Mouse (Mus musculus) forebrain, embryonic 11.5 days (tissue): ENCODE data around the gene Tmx4. TPM values are rescaled to one million over a fixed set of nuclear protein-coding genes. Genes with fewer than 3 reads are reported as not detected.
"Not testable (repeated sequence)": the region's sequence is repeated elsewhere in the genome, so short reads cannot be mapped to it uniquely, and the experiment has no call there.

Source experiments
- ATAC-seq: fragments of 200-750 bp; cut with Nextera tagmentation; replicated peaks from 2 replicates; pipeline ENCODE4 v1.8.0; 2017; ENCODE audit warnings: moderate TSS enrichment; ENCODE audit not compliant: low FRiP score
- DNase-seq: peaks from one replicate; pipeline ENCODE4 v3.0.0-alpha.2; 2017; ENCODE audit warnings: low spot score
- H3K27ac ChIP-seq: fragments of 300-500 bp; sonication (generic); 2 replicates; pipeline ENCODE4 v1.5.1; 2014; ENCODE audit warnings: low read depth, low read length
- H3K27me3 ChIP-seq: fragments of 300-500 bp; sonication (generic); 2 replicates; pipeline ENCODE4 v1.6.1; 2014; ENCODE audit warnings: mild to moderate bottlenecking, low read length, mixed read lengths; ENCODE audit not compliant: control insufficient read depth, insufficient read depth
- H3K36me3 ChIP-seq: fragments of 300-500 bp; sonication (generic); 2 replicates; pipeline ENCODE4 v1.6.1; 2014; ENCODE audit warnings: mild to moderate bottlenecking, low read length, moderate library complexity, mixed read lengths; ENCODE audit not compliant: control insufficient read depth, insufficient read depth
- H3K4me1 ChIP-seq: fragments of 300-500 bp; sonication (generic); replicated peaks from 2 replicates; pipeline ENCODE4 v1.6.1; 2014; ENCODE audit warnings: low read length, mixed read lengths; ENCODE audit not compliant: control insufficient read depth, insufficient read depth
- H3K4me2 ChIP-seq: fragments of 300-500 bp; sonication (generic); 2 replicates; pipeline ENCODE4 v1.6.1; 2014; ENCODE audit warnings: low read depth, mild to moderate bottlenecking, low read length, moderate library complexity, mixed read lengths; ENCODE audit not compliant: severe bottlenecking
- H3K4me3 ChIP-seq: fragments of 300-500 bp; sonication (generic); 2 replicates; pipeline ENCODE4 v1.5.1; 2014; ENCODE audit warnings: low read depth, low read length
- H3K9ac ChIP-seq: fragments of 300-500 bp; sonication (generic); 2 replicates; pipeline ENCODE4 v1.6.1; 2014; ENCODE audit warnings: low read length
- H3K9me3 ChIP-seq: fragments of 300-500 bp; sonication (generic); 2 replicates; pipeline ENCODE4 v1.6.1; 2016; ENCODE audit warnings: low read length, mixed read lengths; ENCODE audit not compliant: control insufficient read depth
- WGBS: fragments of 180-500 bp; shearing (Covaris S2); extraction: QIAGEN DNeasy Blood & Tissue Kit; methylation state at CpG from one replicate; pipeline ENCODE4 v1.1.7; 2014; 5-methylcytosine and 5-hydroxymethylcytosine counted together
- polyA plus RNA-seq: library from polyadenylated mRNA; unstranded; fragments of >200 nt; fragmentation: Nextera tagmentation; extraction: Ambion mirVana; gene quantifications from 2 replicates; pipeline ENCODE4 v1.2.1, GENCODE M21; 2014

Gene Tmx4
- polyA plus RNA-seq, 1 experiment from 2014 or later = 50.6 TPM

DNA sequence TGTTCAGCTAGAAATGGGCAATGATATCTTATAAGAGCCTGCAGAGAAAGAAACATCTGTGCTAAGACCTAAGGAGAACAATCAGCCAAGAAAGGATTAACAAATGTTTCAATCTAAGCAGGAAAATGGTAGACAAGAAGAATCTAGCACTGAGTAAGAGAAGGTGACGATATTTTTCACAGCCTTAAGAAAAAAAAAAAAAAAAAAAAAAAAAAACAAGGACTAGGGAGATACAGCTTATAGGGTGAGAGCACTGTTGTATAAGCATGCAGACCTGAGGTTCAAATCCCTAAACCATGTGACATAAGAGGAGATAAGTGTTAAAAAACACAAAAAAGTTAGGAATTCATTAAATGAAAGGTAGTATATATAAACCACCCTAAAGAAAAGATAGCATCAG lies 3.5 kb downstream of the Tmx4 start:
- Histone ChIP-seq H3K4me2 (no peak overlapping the region), H3K36me3 (no peaks in the 10 kb centered on the region), H3K27ac (no peak overlapping the region), H3K27me3 (no peaks in the 10 kb centered on the region), H3K9me3 (no peaks in the 10 kb centered on the region), H3K9ac (no peak overlapping the region), H3K4me3 (no peak overlapping the region), H3K4me1 (no peaks in the 10 kb centered on the region; the same call in 1 of the 2 replicates)
- ATAC-seq = no peak
- DNase-seq = no peak
- 77% methylated on average over 1 of the region's 1 CpGs for WGBS

DNA sequence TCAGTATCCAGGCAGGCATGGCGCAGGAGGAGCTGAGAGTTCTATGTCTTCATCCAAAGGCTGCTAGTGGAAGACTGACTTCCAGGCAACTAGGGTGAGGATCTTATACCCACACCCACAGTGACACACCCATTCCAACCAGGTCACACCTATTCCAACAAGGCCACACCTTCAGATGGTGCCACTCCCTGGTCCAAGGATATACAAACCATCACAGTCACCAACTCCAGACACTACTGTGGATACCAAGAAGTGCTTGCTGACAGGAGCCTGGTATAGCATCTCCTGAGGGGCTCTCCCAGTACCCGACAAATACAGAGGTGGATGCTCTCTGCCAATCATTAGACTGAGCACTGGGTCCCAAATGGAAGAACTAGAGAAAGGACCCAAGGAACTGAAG lies 15.4 kb downstream of the Tmx4 start:
- not testable (repeated sequence) for DNase-seq, H3K27me3 ChIP-seq, H3K27ac ChIP-seq, H3K4me2 ChIP-seq, H3K9me3 ChIP-seq, H3K4me1 ChIP-seq, H3K4me3 ChIP-seq, ATAC-seq, H3K9ac ChIP-seq, H3K36me3 ChIP-seq
- 90% methylated on average over 1 of the region's 2 CpGs for WGBS

DNA sequence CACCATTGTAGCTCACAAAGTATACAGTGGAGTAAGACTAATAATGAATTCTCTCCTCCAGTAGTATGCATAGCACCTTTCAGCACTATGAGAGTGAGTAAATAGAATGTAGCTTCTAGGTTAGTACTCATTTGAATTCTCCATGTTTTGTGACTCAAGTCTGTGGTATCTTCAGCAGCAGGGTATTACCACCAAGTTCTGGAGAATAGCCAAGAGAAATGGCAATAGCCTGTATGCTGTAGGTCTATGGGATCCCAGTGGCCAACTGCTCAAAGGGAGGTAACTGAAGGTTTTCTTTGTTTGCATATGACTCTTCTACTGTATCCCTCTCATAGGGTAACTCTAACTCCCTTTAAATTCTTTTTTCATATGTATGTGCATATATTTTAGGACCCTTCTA lies 39.0 kb downstream of the Tmx4 start:
- Histone ChIP-seq H3K4me1 (no peaks in the 10 kb centered on the region), H3K27me3 (no peaks in the 10 kb centered on the region), H3K9me3 (no peaks in the 10 kb centered on the region), H3K36me3 (peaks cover 4% of the 10 kb centered on the region; the same call in 1 of the 2 replicates), H3K9ac (no peak overlapping the region), H3K4me2 (no peak overlapping the region), H3K27ac (no peak overlapping the region), H3K4me3 (no peak overlapping the region)
- DNase-seq (no peak), ATAC-seq (no peak)

DNA sequence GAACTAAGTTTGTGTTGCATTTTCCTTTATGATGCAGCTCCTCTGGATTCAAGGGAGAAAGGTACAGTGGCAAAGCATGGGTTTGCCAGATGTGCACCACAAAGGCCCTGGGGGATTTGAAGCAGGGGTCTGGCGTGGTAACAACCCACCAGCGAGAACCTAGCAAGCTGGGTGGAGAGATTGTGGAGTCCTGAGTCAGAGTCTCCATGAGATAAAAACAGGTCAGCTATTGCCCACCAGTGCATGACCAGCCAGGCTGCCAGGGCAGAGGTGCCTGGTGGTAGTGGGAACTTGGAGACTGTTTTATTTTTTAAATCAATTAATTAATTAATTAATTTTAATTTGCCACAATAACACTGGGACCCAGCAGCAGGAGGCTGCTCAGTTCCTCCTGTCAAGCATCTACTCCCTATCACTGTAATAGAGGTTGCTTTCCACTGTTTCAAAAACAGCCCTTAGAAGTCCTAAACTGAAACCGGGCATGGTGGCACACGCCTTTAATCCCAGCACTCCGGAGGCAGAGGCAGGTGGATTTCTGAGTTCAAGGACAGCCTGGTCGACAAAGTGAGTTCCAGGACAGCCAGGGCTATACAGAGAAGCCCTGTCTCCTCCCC lies 52.8 kb downstream of the Tmx4 start:
- no peak for DNase-seq
- Histone ChIP-seq H3K4me1 (no peaks in the 10 kb centered on the region), H3K4me2 (no peak overlapping the region), H3K4me3 (no peak overlapping the region), H3K27me3 (no peaks in the 10 kb centered on the region), H3K36me3 (no peaks in the 10 kb centered on the region), H3K9me3 (no peaks in the 10 kb centered on the region), H3K9ac (no peak overlapping the region), H3K27ac (no peak overlapping the region)
- 87% methylated on average over 6 of the region's 6 CpGs for WGBS
- no peak for ATAC-seq

DNA sequence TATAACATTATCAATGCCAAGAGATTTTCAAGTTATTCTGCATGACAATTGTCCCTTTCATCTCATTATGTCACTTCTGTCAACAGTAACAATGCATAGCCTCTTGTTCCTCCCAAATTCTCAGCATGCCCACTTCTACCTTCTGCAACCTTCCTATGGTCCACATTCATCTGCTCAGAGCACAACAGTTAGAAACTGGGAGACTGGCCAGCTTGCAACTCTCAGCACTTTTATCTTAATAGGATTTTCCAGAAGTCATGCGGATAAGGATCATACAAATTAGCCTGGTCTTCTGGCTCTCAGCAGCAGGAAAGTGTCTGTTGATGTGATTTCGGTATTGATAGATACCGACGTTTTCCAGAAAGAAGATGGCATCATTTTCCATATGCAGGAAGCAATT lies 58.7 kb downstream of the Tmx4 start:
- WGBS = 59% methylated on average over 4 of the region's 4 CpGs
- H3K9me3 ChIP-seq = no peaks in the 10 kb centered on the region
- H3K9ac ChIP-seq = no peak overlapping the region
- no peaks in the 10 kb centered on the region for H3K36me3 ChIP-seq
- no peak overlapping the region for H3K27ac ChIP-seq
- DNase-seq = no peak
- H3K4me2 ChIP-seq = no peak overlapping the region
- H3K27me3 ChIP-seq = no peaks in the 10 kb centered on the region
- H3K4me3 ChIP-seq = no peak overlapping the region
- H3K4me1 ChIP-seq = no peaks in the 10 kb centered on the region
- ATAC-seq = no peak

DNA sequence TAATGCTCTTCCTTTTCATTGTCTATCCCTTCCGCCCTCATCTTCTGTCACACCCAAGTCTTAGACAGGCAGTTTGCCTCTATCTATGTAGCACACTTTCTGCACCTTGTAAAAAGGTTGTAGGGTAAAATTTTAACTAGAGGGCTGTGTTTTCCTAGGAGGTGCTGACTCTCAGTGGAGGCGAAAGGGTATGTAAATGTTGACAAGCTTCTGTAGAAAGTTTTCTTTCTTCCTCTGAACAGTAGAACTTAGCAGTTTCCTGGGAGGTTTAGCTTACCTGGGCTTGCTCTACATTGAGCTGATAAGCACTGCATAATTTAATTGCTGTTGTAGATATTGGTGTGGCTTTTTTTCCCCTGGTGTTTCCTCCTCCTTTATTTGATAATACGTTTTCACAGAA lies 84.5 kb downstream of the Tmx4 start:
- H3K9me3 ChIP-seq = no peaks in the 10 kb centered on the region; the same call in 1 of the 2 replicates
- H3K4me3 ChIP-seq = no peak overlapping the region
- no peaks in the 10 kb centered on the region for H3K36me3 ChIP-seq
- no peaks in the 10 kb centered on the region for H3K27me3 ChIP-seq
- no peak overlapping the region for H3K4me2 ChIP-seq
- 92% methylated on average over 3 of the region's 3 CpGs for WGBS
- no peak overlapping the region for H3K27ac ChIP-seq
- DNase-seq (no peak), ATAC-seq (no peak)
- no peak overlapping the region for H3K9ac ChIP-seq
- no peaks in the 10 kb centered on the region for H3K4me1 ChIP-seq

DNA sequence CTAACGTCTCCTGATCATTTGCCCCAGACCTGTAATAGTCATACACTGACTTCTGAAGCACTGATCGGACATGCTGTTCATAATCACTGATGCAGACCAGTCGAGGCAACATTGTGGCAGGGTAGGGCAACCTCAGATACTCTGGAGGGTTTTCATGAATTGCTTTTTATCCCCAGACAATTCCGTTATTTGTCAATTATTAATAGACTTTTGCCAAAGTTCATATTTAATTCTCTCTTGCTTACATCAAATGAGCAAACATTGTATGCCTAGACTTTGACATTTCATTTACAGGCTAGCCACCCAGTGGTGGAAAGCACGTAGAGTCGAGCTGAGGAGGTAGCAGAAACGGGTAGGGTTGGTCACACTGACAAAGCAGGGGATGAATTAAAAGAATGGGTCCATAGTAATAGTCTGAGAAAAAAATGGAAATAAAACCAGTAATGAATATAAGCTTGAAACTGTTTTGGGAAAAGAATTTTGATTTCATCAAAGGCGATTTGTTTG lies 89.7 kb downstream of the Tmx4 start, which contains the start of gene Hao1:
Gene Hao1 (minus strand): TSS at position 148 of the 507 bp plus-strand sequence.
- no peak within 1 kb of the TSS for H3K4me3 ChIP-seq
- no peak within 1 kb of the TSS for H3K9ac ChIP-seq
- H3K4me2 ChIP-seq = no peak within 1 kb of the TSS
- H3K36me3 ChIP-seq = no peaks in the 10 kb centered on the region
- DNase-seq (no peak), ATAC-seq (no peak)
- WGBS = 91% methylated on average over 8 of the region's 8 CpGs
- no peak within 1 kb of the TSS for H3K27ac ChIP-seq
- H3K4me1 ChIP-seq = no peaks in the 10 kb centered on the region
- no peaks in the 10 kb centered on the region for H3K9me3 ChIP-seq
- no peaks in the 10 kb centered on the region for H3K27me3 ChIP-seq

DNA sequence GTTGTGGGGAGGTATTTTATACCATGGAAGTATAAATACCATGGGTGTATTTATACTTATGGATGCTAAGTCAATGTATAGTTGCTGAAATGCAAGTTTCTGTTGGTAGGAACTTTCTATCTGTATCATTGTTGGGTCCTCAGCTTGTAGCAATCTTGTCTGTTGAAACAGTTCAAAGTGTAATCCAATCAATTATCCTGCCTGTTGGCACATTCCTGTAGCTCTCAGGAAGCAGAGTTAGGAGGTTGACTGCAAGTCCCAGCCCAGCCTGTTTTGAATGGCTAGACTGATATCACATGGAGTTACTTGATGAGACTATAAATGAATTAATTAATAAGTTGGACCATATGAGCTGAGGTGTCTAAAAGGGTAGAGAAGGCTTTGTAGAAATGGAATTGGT lies 91.6 kb downstream of the Tmx4 start:
- Histone ChIP-seq H3K27ac (no peak overlapping the region), H3K9me3 (no peaks in the 10 kb centered on the region), H3K36me3 (no peaks in the 10 kb centered on the region), H3K4me3 (no peak overlapping the region), H3K9ac (no peak overlapping the region), H3K4me2 (no peak overlapping the region), H3K27me3 (no peaks in the 10 kb centered on the region), H3K4me1 (no peaks in the 10 kb centered on the region)
- ATAC-seq (no peak), DNase-seq (no peak)

DNA sequence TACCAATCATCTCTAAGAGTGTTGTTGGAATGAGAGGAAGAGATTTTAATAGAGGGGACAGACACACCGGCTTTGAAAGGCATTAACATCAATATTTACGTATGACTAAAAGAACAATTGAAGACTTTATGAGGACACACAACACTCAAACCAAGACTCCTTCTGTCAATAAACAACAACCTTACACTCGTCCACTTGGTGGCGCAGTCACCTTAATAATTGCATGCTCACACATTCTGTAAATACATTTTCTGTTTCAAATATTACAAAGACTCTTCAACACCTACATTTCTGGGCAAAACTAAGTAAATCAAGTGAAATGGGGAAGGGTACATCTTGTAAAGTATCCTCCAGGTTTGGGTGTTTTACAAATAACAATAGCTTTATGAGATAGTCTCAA lies 94.2 kb downstream of the Tmx4 start:
- Histone ChIP-seq H3K4me2 (no peak overlapping the region), H3K4me3 (no peak overlapping the region), H3K9me3 (no peaks in the 10 kb centered on the region), H3K27me3 (no peaks in the 10 kb centered on the region), H3K27ac (no peak overlapping the region), H3K9ac (no peak overlapping the region), H3K4me1 (no peaks in the 10 kb centered on the region), H3K36me3 (no peaks in the 10 kb centered on the region)
- ATAC-seq (0 out of 2 replicates have a peak, but pooled peaks have one; percentile 56), DNase-seq (peak; percentile 59)
- 28% methylated on average over 4 of the region's 4 CpGs for WGBS
